Mouse (Mus musculus): ENCODE data around the gene Ttyh1. TPM values are rescaled to one million over a fixed set of nuclear protein-coding genes. Genes with fewer than 3 reads are reported as not detected.
A peak's percentile ranks its signal among the peaks of the same experiment; 100 is the strongest.

The Ttyh1 gene
- total and polyA plus RNA-seq, 2 experiments from 2014 or later, result 0.45 to 5.0 TPM

- 52% methylated on average over 2 of the region's 2 CpGs for WGBS
- no peak overlapping the region for H3K4me2 ChIP-seq (ENCODE audit: low read depth, low read length)
These were observed 30.5 kb upstream of the Ttyh1 start for GRCm38 (mm10) chr7:4088679-4089078.

GRCm38 (mm10) chr7:4091170-4091569 lies 28.0 kb upstream of the Ttyh1 start:
- no peaks in the 10 kb centered on the region; the same call in 1 of the 2 replicates for H3K4me1 ChIP-seq (ENCODE audit: control insufficient read depth, insufficient read depth)
- H3K27ac ChIP-seq (ENCODE audit: low read depth), result no peak overlapping the region
- TF ChIP-seq CTCF (IDR thresholded peaks at IDR 0.05; ENCODE audit: low read depth) (no peak), EP300 (IDR thresholded peaks at IDR 0.05; ENCODE audit: low read depth) (no peak)
- no peak overlapping the region for H3K4me3 ChIP-seq (ENCODE audit: low read depth, low read length)
- ATAC-seq (ENCODE audit: insufficient read depth, low read depth) (no peak), DNase-seq (ENCODE audit: low spot score) (no peak)
- no peak overlapping the region for H3K9ac ChIP-seq (replicated peaks; ENCODE audit: low read depth, low read length)
- WGBS, result 20% methylated on average over 8 of the region's 8 CpGs
- no peaks in the 10 kb centered on the region for H3K27me3 ChIP-seq (ENCODE audit: control insufficient read depth, insufficient read depth, low read length)
- no peaks in the 10 kb centered on the region for H3K36me3 ChIP-seq (replicated peaks; ENCODE audit: control insufficient read depth, insufficient read depth, low read length)
- no peak overlapping the region for H3K4me2 ChIP-seq (ENCODE audit: low read depth, low read length)
- H3K9me3 ChIP-seq (replicated peaks; ENCODE audit: control insufficient read depth, low read length), result no peaks in the 10 kb centered on the region

More at GRCm38 (mm10) chr7:4088679-4089078, 30.5 kb upstream of the Ttyh1 start:
- no peak for DNase-seq (ENCODE audit: low spot score)
- H3K36me3 ChIP-seq (replicated peaks; ENCODE audit: control insufficient read depth, insufficient read depth, low read length), result no peaks in the 10 kb centered on the region
- no peak overlapping the region for H3K9ac ChIP-seq (replicated peaks; ENCODE audit: low read depth, low read length)
- no peaks in the 10 kb centered on the region; the same call in 1 of the 2 replicates for H3K4me1 ChIP-seq (ENCODE audit: control insufficient read depth, insufficient read depth)
- no peak overlapping the region for H3K4me3 ChIP-seq (ENCODE audit: low read depth, low read length)
- H3K27me3 ChIP-seq (ENCODE audit: control insufficient read depth, insufficient read depth, low read length), result no peaks in the 10 kb centered on the region
- H3K9me3 ChIP-seq (replicated peaks; ENCODE audit: control insufficient read depth, low read length), result no peaks in the 10 kb centered on the region
- no peak for ATAC-seq (ENCODE audit: insufficient read depth, low read depth)
- no peak overlapping the region for H3K27ac ChIP-seq (ENCODE audit: low read depth)
- no peak for TF ChIP-seq EP300 (IDR thresholded peaks at IDR 0.05; ENCODE audit: low read depth)
- no peak for TF ChIP-seq CTCF (IDR thresholded peaks at IDR 0.05; ENCODE audit: low read depth)

- 66% methylated on average over 2 of the region's 2 CpGs for WGBS
- H3K4me3 ChIP-seq (ENCODE audit: low read depth, low read length), result no peak overlapping the region
- no peaks in the 10 kb centered on the region for H3K36me3 ChIP-seq (replicated peaks; ENCODE audit: control insufficient read depth, insufficient read depth, low read length)
- no peak for DNase-seq (ENCODE audit: low spot score)
- no peak for ATAC-seq (ENCODE audit: insufficient read depth, low read depth)
- no peaks in the 10 kb centered on the region for H3K9me3 ChIP-seq (replicated peaks; ENCODE audit: control insufficient read depth, low read length)
- no peaks in the 10 kb centered on the region for H3K4me1 ChIP-seq (ENCODE audit: control insufficient read depth, insufficient read depth)
- no peak overlapping the region for H3K9ac ChIP-seq (replicated peaks; ENCODE audit: low read depth, low read length)
- H3K27me3 ChIP-seq (ENCODE audit: control insufficient read depth, insufficient read depth, low read length), result no peaks in the 10 kb centered on the region
- no peak for TF ChIP-seq EP300 (IDR thresholded peaks at IDR 0.05; ENCODE audit: low read depth)
- TF ChIP-seq CTCF (IDR thresholded peaks at IDR 0.05; ENCODE audit: low read depth), result no peak
- no peak overlapping the region for H3K4me2 ChIP-seq (ENCODE audit: low read depth, low read length)
- H3K27ac ChIP-seq (ENCODE audit: low read depth), result no peak overlapping the region
These were observed 20.9 kb upstream of the Ttyh1 start for GRCm38 (mm10) chr7:4098301-4098700.

GRCm38 (mm10) chr7:4098832-4099231 lies 20.4 kb upstream of the Ttyh1 start:
- ATAC-seq (ENCODE audit: insufficient read depth, low read depth), result no peak
- no peak for DNase-seq (ENCODE audit: low spot score)
- no peak overlapping the region for H3K27ac ChIP-seq (ENCODE audit: low read depth)
- no peaks in the 10 kb centered on the region for H3K27me3 ChIP-seq (ENCODE audit: control insufficient read depth, insufficient read depth, low read length)
- TF ChIP-seq EP300 (IDR thresholded peaks at IDR 0.05; ENCODE audit: low read depth), result no peak
- no peak for TF ChIP-seq CTCF (IDR thresholded peaks at IDR 0.05; ENCODE audit: low read depth)
- no peak overlapping the region for H3K9ac ChIP-seq (replicated peaks; ENCODE audit: low read depth, low read length)
- WGBS, result 58% methylated on average over 2 of the region's 2 CpGs
- no peaks in the 10 kb centered on the region for H3K36me3 ChIP-seq (replicated peaks; ENCODE audit: control insufficient read depth, insufficient read depth, low read length)
- no peak overlapping the region for H3K4me2 ChIP-seq (ENCODE audit: low read depth, low read length)
- no peak overlapping the region for H3K4me3 ChIP-seq (ENCODE audit: low read depth, low read length)
- no peaks in the 10 kb centered on the region for H3K4me1 ChIP-seq (ENCODE audit: control insufficient read depth, insufficient read depth)
- no peaks in the 10 kb centered on the region for H3K9me3 ChIP-seq (replicated peaks; ENCODE audit: control insufficient read depth, low read length)

- TF ChIP-seq CTCF (IDR thresholded peaks at IDR 0.05; ENCODE audit: low read depth), result no peak
These were observed 18.1 kb upstream of the Ttyh1 start for GRCm38 (mm10) chr7:4101144-4101543.

GRCm38 (mm10) chr7:4103411-4103810 lies 15.8 kb upstream of the Ttyh1 start:
- Histone ChIP-seq H3K4me3 (ENCODE audit: low read depth, low read length) (no peak overlapping the region), H3K36me3 (replicated peaks; ENCODE audit: control insufficient read depth, insufficient read depth, low read length) (no peaks in the 10 kb centered on the region), H3K9ac (replicated peaks; ENCODE audit: low read depth, low read length) (no peak overlapping the region), H3K27me3 (ENCODE audit: control insufficient read depth, insufficient read depth, low read length) (no peaks in the 10 kb centered on the region), H3K4me2 (ENCODE audit: low read depth, low read length) (no peak overlapping the region), H3K9me3 (replicated peaks; ENCODE audit: control insufficient read depth, low read length) (no peaks in the 10 kb centered on the region), H3K4me1 (ENCODE audit: control insufficient read depth, insufficient read depth) (no peaks in the 10 kb centered on the region), H3K27ac (ENCODE audit: low read depth) (no peak overlapping the region)
- ATAC-seq (ENCODE audit: insufficient read depth, low read depth) (no peak), DNase-seq (ENCODE audit: low spot score) (no peak)
- 12% methylated on average over 4 of the region's 4 CpGs for WGBS
- TF ChIP-seq EP300 (IDR thresholded peaks at IDR 0.05; ENCODE audit: low read depth) (no peak), CTCF (IDR thresholded peaks at IDR 0.05; ENCODE audit: low read depth) (peak; percentile 60)

More at GRCm38 (mm10) chr7:4101144-4101543, 18.1 kb upstream of the Ttyh1 start:
- Histone ChIP-seq H3K4me1 (ENCODE audit: control insufficient read depth, insufficient read depth) (no peaks in the 10 kb centered on the region), H3K27ac (ENCODE audit: low read depth) (no peak overlapping the region), H3K27me3 (ENCODE audit: control insufficient read depth, insufficient read depth, low read length) (no peaks in the 10 kb centered on the region), H3K36me3 (replicated peaks; ENCODE audit: control insufficient read depth, insufficient read depth, low read length) (no peaks in the 10 kb centered on the region), H3K4me2 (ENCODE audit: low read depth, low read length) (no peak overlapping the region), H3K4me3 (ENCODE audit: low read depth, low read length) (no peak overlapping the region), H3K9me3 (replicated peaks; ENCODE audit: control insufficient read depth, low read length) (no peaks in the 10 kb centered on the region), H3K9ac (replicated peaks; ENCODE audit: low read depth, low read length) (no peak overlapping the region)
- no peak for ATAC-seq (ENCODE audit: insufficient read depth, low read depth)
- WGBS, result 76% methylated on average over 5 of the region's 5 CpGs
- no peak for DNase-seq (ENCODE audit: low spot score)

All from heart, postnatal 0 days (tissue).